In genomic region chr1:186705203-186705914, GRCm38 (mm10) we compare ENCODE assay signal across 8 mouse cellular contexts. TPM values are rescaled to one million over a fixed set of nuclear protein-coding genes. Genes with fewer than 3 reads are reported as not detected.
DNase-seq lines count a peak whose midpoint lies in the region; ATAC-seq and TF ChIP-seq lines count a peak whose summit lies in the region.
"Had no signal": no experiment of that assay in that cellular context is flagged by ENCODE, and none has a peak within 500 bp of the region (broad histone marks: within the 10 kb centered on the region; RNA-seq: fewer than 3 reads in every experiment).

No protein-coding gene starts in this region.

- under 1% methylated on average over 65 of the region's 65 CpGs for WGBS in intestine, embryonic 14.5 days
- WGBS in limb, embryonic 10.5 days = under 1% methylated on average over 65 of the region's 65 CpGs
- WGBS in midbrain, embryonic 10.5 days = under 1% methylated on average over 65 of the region's 65 CpGs
- WGBS in small intestine, adult 2 months = under 1% methylated on average over 65 of the region's 65 CpGs

- no peak for TF ChIP-seq POLR2A in small intestine, adult 2 months (IDR thresholded peaks at IDR 0.05; ENCODE audit: low read depth, low read length)

- intact Hi-C loops in gastrocnemius, postnatal 36 days (cut with DNase I) = loop anchor here (5.0 kb wide), 1 partner anchor 98 kb away; no protein-coding TSS in a partner anchor

- H3K9me3 ChIP-seq in intestine, embryonic 14.5 days (ENCODE audit: control insufficient read depth, low read length) = no peaks in the 10 kb centered on the region
- H3K9me3 ChIP-seq in limb, embryonic 10.5 days (replicated peaks) = no peaks in the 10 kb centered on the region
- H3K9me3 ChIP-seq in midbrain, embryonic 10.5 days (replicated peaks) = no peaks in the 10 kb centered on the region

- H3K27ac ChIP-seq in intestine, embryonic 14.5 days (ENCODE audit: low read depth) = peak overlapping the region; percentile 73
- H3K27ac ChIP-seq in limb, embryonic 10.5 days = peak overlapping the region; percentile 93
- peak overlapping the region; percentile 85 for H3K27ac ChIP-seq in midbrain, embryonic 10.5 days (replicated peaks)
- peak overlapping the region; percentile 9; the same call in 1 of the 2 replicates for H3K27ac ChIP-seq in small intestine, adult 2 months (ENCODE audit: insufficient read depth, low read depth, low read length)
- H3K27ac ChIP-seq: macrophage had no signal

- H3K4me3 ChIP-seq in intestine, embryonic 14.5 days (ENCODE audit: low read depth, low read length) = peak overlapping the region; percentile 58
- H3K4me3 ChIP-seq in limb, embryonic 10.5 days = peak overlapping the region; percentile 77
- H3K4me3 ChIP-seq in midbrain, embryonic 10.5 days = peak overlapping the region; percentile 69
- peak overlapping the region; percentile 71 for H3K4me3 ChIP-seq in small intestine, adult 2 months (ENCODE audit: low read depth, low read length)

- ATAC-seq in intestine, embryonic 14.5 days (replicated peaks; ENCODE audit: low FRiP score, low TSS enrichment, low read depth) = peak; percentile 72

- H3K4me1 ChIP-seq in intestine, embryonic 14.5 days (replicated peaks; ENCODE audit: control insufficient read depth, insufficient read depth, low read length) = peaks cover 12% of the 10 kb centered on the region
- peaks cover 36% of the 10 kb centered on the region for H3K4me1 ChIP-seq in limb, embryonic 10.5 days
- H3K4me1 ChIP-seq in midbrain, embryonic 10.5 days = peaks cover 32% of the 10 kb centered on the region
- peaks cover 9% of the 10 kb centered on the region for H3K4me1 ChIP-seq in small intestine, adult 2 months (ENCODE audit: control insufficient read depth, insufficient read depth, insufficient read length, low read length)

- no peak for TF ChIP-seq CTCF in small intestine, adult 2 months (IDR thresholded peaks at IDR 0.05; ENCODE audit: extremely low read depth, insufficient read length, insufficient replicate concordance, low read depth, low read length)

- peak overlapping the region; percentile 61 for H3K9ac ChIP-seq in intestine, embryonic 14.5 days (ENCODE audit: low read length)

- peak; percentile 79 for DNase-seq in adrenal gland, adult 2 months
- DNase-seq in embryo, embryonic 10.5 days (ENCODE audit: low spot score) = peak; percentile 78
- peak; percentile 68 to 75 for DNase-seq in gastrocnemius, postnatal 36 days
- peak; percentile 83 for DNase-seq in intestine, embryonic 14.5 days (ENCODE audit: low spot score)
- peak; percentile 80 for DNase-seq in limb, embryonic 10.5 days (ENCODE audit: low spot score)
- peak; percentile 77 for DNase-seq in midbrain, embryonic 10.5 days (ENCODE audit: low spot score)

- H3K27me3 ChIP-seq in intestine, embryonic 14.5 days (replicated peaks; ENCODE audit: control insufficient read depth, insufficient read depth, low read length) = peaks cover 10% of the 10 kb centered on the region
- no peaks in the 10 kb centered on the region for H3K27me3 ChIP-seq in limb, embryonic 10.5 days (ENCODE audit: low read depth, poor library complexity, severe bottlenecking)
- peaks cover 47% of the 10 kb centered on the region for H3K27me3 ChIP-seq in midbrain, embryonic 10.5 days (ENCODE audit: low read depth, poor library complexity, severe bottlenecking)
- H3K27me3 ChIP-seq in small intestine, adult 2 months (ENCODE audit: control insufficient read depth, insufficient read depth, low read length) = peaks cover 26% of the 10 kb centered on the region

- no peaks in the 10 kb centered on the region for H3K36me3 ChIP-seq in intestine, embryonic 14.5 days (ENCODE audit: control insufficient read depth, insufficient read depth, low read length)
- peaks cover 11% of the 10 kb centered on the region for H3K36me3 ChIP-seq in limb, embryonic 10.5 days
- H3K36me3 ChIP-seq in midbrain, embryonic 10.5 days = no peaks in the 10 kb centered on the region
- no peaks in the 10 kb centered on the region for H3K36me3 ChIP-seq in small intestine, adult 2 months (ENCODE audit: control insufficient read depth, insufficient read depth, low read length)

- peak overlapping the region; percentile 80 for H3K4me2 ChIP-seq in intestine, embryonic 14.5 days (ENCODE audit: low read length)

RNA-seq across cellular contexts. Expression of gene Tgfb2, which starts 0.4 kb away (rescaled TPM):
- total RNA-seq in adrenal gland, adult 2 months (2021) = 1 to 10 TPM; 1.7 to 2.6 TPM
- 0.95 and 1.1 TPM in 2 replicates for polyA plus RNA-seq in adrenal gland, adult 2 months (2012; rRNA removed)
- total RNA-seq in gastrocnemius, postnatal 36 days (2021) = 10 to 100 TPM; 10.7 to 11.4 TPM
- 21.5 and 26.2 TPM in 2 replicates for polyA plus RNA-seq in intestine, embryonic 14.5 days (2014; fragmentation: Nextera tagmentation; extraction: Ambion mirVana)
- polyA plus RNA-seq in limb, embryonic 10.5 days (2016; fragmentation: Nextera tagmentation; extraction: Ambion mirVana) = 21.8 and 39.7 TPM in 2 replicates
- 11.1 and 13.9 TPM in 2 replicates for polyA plus RNA-seq in midbrain, embryonic 10.5 days (2016; fragmentation: Nextera tagmentation; extraction: Ambion mirVana)
- 0.79 TPM in 2 replicates for polyA plus RNA-seq in small intestine, adult 2 months (2012; rRNA removed)

RNA-seq across cellular contexts. Expression of gene Rrp15, which starts 43.8 kb away (rescaled TPM):
- total RNA-seq in adrenal gland, adult 2 months (2021) = 10 to 100 TPM; 23.6 to 26.0 TPM
- polyA plus RNA-seq in adrenal gland, adult 2 months (2012; rRNA removed) = 1.3 TPM in 2 replicates
- 10 to 100 TPM; 10.9 to 12.4 TPM for total RNA-seq in gastrocnemius, postnatal 36 days (2021)
- 76.4 and 85.1 TPM in 2 replicates for polyA plus RNA-seq in intestine, embryonic 14.5 days (2014; fragmentation: Nextera tagmentation; extraction: Ambion mirVana)
- polyA plus RNA-seq in limb, embryonic 10.5 days (2016; fragmentation: Nextera tagmentation; extraction: Ambion mirVana) = 93.2 and 113 TPM in 2 replicates
- polyA plus RNA-seq in midbrain, embryonic 10.5 days (2016; fragmentation: Nextera tagmentation; extraction: Ambion mirVana) = 70.6 and 86.0 TPM in 2 replicates
- polyA plus RNA-seq in small intestine, adult 2 months (2012; rRNA removed) = 0.39 and 1.3 TPM in 2 replicates

Comparison
In these comparisons a context has a peak if more than half of its experiments do, and no peak if none do; other contexts are left out.
1. Peak in every context shown above with its lines: DNase-seq, ATAC-seq, H3K4me3 ChIP-seq and H3K27ac ChIP-seq.
2. H3K27ac ChIP-seq: peak in every context shown above with its lines; median percentile 93 in limb, embryonic 10.5 days; 85 in midbrain, embryonic 10.5 days; 73 in intestine, embryonic 14.5 days; 9 in small intestine, adult 2 months.
3. RNA of gene Rrp15, which starts 43.8 kb away (polyA plus RNA-seq): 93.2 to 113 TPM in limb, embryonic 10.5 days, 70.6 to 86.0 TPM in midbrain, embryonic 10.5 days and 76.4 to 85.1 TPM in intestine, embryonic 14.5 days; 1.3 TPM in adrenal gland, adult 2 months and 0.39 to 1.3 TPM in small intestine, adult 2 months; every median in the first group is over 10 times any median in the second.